Mouse (Mus musculus) midbrain, embryonic 13.5 days (tissue): ENCODE data around the gene Csf1. TPM values are rescaled to one million over a fixed set of nuclear protein-coding genes. Genes with fewer than 3 reads are reported as not detected.
"Not testable (repeated sequence)": the region's sequence is repeated elsewhere in the genome, so short reads cannot be mapped to it uniquely, and the experiment has no call there.

ENCODE experiments used
- ATAC-seq: fragments of 200-750 bp; cut with Nextera tagmentation; 2 replicates; pipeline ENCODE4 v1.8.0; 2017; ENCODE audit warnings: mild to moderate bottlenecking, moderate TSS enrichment, moderate library complexity
- H3K27ac ChIP-seq: fragments of 300-500 bp; sonication (generic); 2 replicates; pipeline ENCODE4 v1.5.1; 2015; ENCODE audit warnings: inconsistent platforms, mild to moderate bottlenecking, moderate library complexity
- H3K27me3 ChIP-seq: fragments of 300-500 bp; sonication (generic); 2 replicates; pipeline ENCODE4 v1.6.1; 2015; ENCODE audit warnings: mild to moderate bottlenecking, inconsistent platforms
- H3K36me3 ChIP-seq: fragments of 300-500 bp; sonication (generic); 2 replicates; pipeline ENCODE4 v1.6.1; 2015; ENCODE audit warnings: mild to moderate bottlenecking, inconsistent platforms
- H3K4me1 ChIP-seq: fragments of 300-500 bp; sonication (generic); replicated peaks from 2 replicates; pipeline ENCODE4 v1.6.1; 2015; ENCODE audit warnings: inconsistent platforms
- H3K4me2 ChIP-seq: fragments of 300-500 bp; sonication (generic); replicated peaks from 2 replicates; pipeline ENCODE4 v1.6.1; 2015; ENCODE audit warnings: moderate library complexity, mild to moderate bottlenecking, inconsistent platforms
- H3K4me3 ChIP-seq: fragments of 300-500 bp; sonication (generic); replicated peaks from 2 replicates; pipeline ENCODE4 v1.5.1; 2015; ENCODE audit warnings: mild to moderate bottlenecking, inconsistent platforms
- H3K9ac ChIP-seq: fragments of 300-500 bp; sonication (generic); replicated peaks from 2 replicates; pipeline ENCODE4 v1.6.1; 2015; ENCODE audit warnings: mild to moderate bottlenecking, inconsistent platforms
- H3K9me3 ChIP-seq: fragments of 300-500 bp; sonication (generic); 2 replicates; pipeline ENCODE4 v1.6.1; 2016; ENCODE audit warnings: mild to moderate bottlenecking, inconsistent platforms
- WGBS: fragments of 180-500 bp; shearing (Covaris S2); methylation state at CpG from one replicate; pipeline ENCODE4 v1.1.7; 2015; 5-methylcytosine and 5-hydroxymethylcytosine counted together
- polyA plus RNA-seq: library from polyadenylated mRNA; unstranded; fragments of >200 nt; fragmentation: Nextera tagmentation; extraction: Ambion mirVana; gene quantifications from 2 replicates; pipeline ENCODE4 v1.2.1, GENCODE M21; 2015

The Csf1 gene
- polyA plus RNA-seq, 1 experiment from 2014 or later, result 5.3 TPM

DNA sequence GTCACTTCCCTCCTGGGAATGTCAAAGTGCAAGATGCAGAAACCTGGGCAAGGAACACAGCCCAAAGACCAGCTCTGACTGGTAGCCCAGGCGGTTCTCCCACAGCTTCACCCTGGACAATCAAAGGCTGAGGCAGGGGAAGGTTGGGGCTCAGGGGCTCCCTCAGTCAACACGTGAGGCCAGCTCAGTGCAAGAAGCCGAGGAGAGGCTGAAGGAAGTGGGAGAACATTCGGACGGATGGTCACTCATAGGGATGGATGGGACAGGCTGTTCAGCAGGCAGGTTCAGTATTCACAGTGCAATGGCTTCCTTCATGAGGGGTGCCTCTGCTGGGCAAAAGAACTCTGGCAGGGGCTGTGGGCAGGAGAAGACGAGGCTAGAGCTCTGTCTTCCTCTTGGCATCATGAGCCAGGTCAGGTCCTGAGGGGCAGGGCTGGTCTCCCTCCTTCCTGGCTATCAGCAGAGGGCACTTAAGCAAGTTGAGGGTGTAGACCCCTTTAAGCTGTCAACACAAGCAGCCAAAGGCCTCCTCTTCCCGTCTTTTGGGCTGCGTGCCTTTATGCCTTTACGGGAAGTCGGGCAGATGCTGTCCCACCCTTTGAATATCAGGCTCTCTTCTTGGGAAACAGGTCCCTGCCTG is 18.1 kb downstream of the Csf1 start:
- Histone ChIP-seq H3K9me3 (no peaks in the 10 kb centered on the region), H3K9ac (no peak overlapping the region), H3K4me3 (no peak overlapping the region), H3K27ac (no peak overlapping the region), H3K4me1 (peaks cover 29% of the 10 kb centered on the region), H3K27me3 (no peaks in the 10 kb centered on the region), H3K36me3 (peaks cover 9% of the 10 kb centered on the region), H3K4me2 (no peak overlapping the region)
- ATAC-seq, result no peak
- 94% methylated on average over 10 of the region's 10 CpGs for WGBS

DNA sequence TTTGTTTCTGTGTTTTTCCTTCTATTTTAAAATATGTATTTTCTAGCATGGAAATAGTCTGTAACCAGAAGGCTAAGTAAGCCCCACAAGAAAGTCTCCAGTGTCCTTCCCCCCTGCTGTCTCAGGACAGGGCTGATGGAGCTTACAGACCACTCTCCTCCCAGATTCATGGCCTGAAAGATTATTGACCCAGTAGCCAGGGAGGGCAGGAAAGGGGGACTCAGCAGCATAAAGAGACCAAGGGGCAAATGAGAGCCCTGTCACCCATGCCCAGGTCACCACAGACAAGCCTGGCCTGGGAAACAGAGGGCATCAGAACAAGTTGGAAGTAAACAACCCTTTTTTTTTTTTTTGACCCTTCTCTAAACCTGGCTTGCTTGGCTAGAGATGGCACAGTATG is 18.9 kb downstream of the Csf1 start:
- Histone ChIP-seq H3K4me3 (no peak overlapping the region), H3K4me1 (peaks cover 29% of the 10 kb centered on the region), H3K9me3 (no peaks in the 10 kb centered on the region), H3K9ac (0 out of 2 replicates have a peak overlapping the region, but pooled peaks have one; percentile 36), H3K27me3 (no peaks in the 10 kb centered on the region), H3K4me2 (no peak overlapping the region), H3K27ac (peak overlapping the region; percentile 74), H3K36me3 (peaks cover 6% of the 10 kb centered on the region; the same call in 1 of the 2 replicates)
- no peak for ATAC-seq

DNA sequence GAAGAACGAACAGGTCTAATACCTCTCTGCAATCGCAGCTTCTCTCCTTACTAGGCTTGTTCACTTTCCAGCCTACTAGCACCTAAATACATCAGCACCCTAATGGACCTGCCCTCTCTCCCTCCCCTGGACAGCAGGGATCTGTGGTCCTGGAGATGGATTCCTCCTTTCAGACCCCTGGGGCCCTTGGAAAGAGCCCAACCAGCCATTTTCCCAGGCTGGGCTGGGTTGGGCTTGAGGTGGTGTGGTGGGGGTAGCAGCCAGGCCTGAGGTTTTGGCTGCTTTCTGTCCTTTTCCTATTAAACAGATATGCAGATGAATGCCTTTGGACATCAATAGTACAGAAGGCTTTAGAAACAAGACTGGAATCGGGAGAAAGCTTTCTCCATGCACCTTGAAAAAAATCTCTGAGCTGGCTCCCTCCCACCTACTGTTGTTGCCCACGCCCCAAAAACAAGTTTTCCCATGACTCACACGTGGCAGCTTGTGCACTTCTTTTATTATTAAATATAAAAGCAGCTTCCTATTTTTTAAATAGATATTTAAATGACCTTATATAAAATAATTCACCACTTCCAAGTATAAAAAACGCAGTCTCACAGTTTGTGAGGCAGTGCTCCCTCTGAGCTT is 19.6 kb downstream of the Csf1 start:
- Histone ChIP-seq H3K27ac (peak overlapping the region; percentile 74), H3K9me3 (no peaks in the 10 kb centered on the region), H3K4me2 (no peak overlapping the region; the same call in 1 of the 2 replicates), H3K4me3 (no peak overlapping the region), H3K36me3 (peaks cover 6% of the 10 kb centered on the region; the same call in 1 of the 2 replicates), H3K9ac (0 out of 2 replicates have a peak overlapping the region, but pooled peaks have one; percentile 39), H3K27me3 (no peaks in the 10 kb centered on the region), H3K4me1 (peaks cover 29% of the 10 kb centered on the region)
- WGBS, result 4% methylated on average over 6 of the region's 6 CpGs
- ATAC-seq, result peak; percentile 89

DNA sequence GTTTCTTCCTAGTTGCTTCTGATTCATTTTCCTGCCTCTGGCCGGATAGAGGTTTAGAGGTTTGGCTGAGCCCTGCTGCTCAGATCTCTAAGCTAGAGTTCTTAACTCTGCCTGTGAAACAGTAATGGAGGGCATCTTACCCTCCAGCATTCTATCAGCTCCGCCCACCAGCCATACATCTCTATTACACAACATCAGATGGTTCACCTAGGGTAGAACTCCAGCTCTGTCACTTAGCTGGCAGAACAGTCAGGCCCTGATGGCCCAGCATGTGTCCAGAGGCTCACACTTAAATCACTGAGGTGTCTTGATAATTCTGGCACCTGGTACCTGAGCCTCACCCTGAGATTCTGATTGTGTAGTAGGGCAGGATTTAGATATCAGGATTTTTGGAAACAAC is 20.3 kb downstream of the Csf1 start:
- H3K9me3 ChIP-seq, result no peaks in the 10 kb centered on the region
- peak; percentile 17; the same call in 1 of the 2 replicates for ATAC-seq
- H3K4me2 ChIP-seq, result no peak overlapping the region
- H3K4me1 ChIP-seq, result peaks cover 29% of the 10 kb centered on the region
- no peak overlapping the region for H3K27ac ChIP-seq
- no peak overlapping the region for H3K4me3 ChIP-seq
- peaks cover 6% of the 10 kb centered on the region; the same call in 1 of the 2 replicates for H3K36me3 ChIP-seq
- 75% methylated on average over 2 of the region's 2 CpGs for WGBS
- no peak overlapping the region for H3K9ac ChIP-seq
- H3K27me3 ChIP-seq, result no peaks in the 10 kb centered on the region

DNA sequence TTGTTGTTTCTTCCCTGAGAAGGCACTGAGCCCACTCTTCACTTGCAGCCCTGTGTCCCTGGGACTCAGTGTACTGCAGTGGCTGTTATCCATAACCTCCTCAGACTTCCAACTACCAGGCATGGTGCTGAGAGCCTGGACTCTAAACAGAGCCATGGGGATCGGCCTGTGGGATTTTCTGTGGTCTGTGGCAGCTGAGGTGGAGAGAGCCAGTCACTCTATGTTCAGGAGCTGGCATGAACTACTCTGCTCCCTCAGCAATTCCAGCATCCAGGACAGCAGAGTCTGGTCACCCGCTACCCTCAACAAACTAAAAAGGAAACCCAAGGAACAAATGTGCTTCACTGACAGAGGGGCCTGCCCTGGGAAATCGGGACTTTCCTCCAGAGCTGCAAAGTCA is 20.8 kb downstream of the Csf1 start:
- Histone ChIP-seq H3K4me3 (no peak overlapping the region), H3K27me3 (no peaks in the 10 kb centered on the region), H3K9me3 (no peaks in the 10 kb centered on the region), H3K27ac (no peak overlapping the region), H3K4me2 (no peak overlapping the region), H3K36me3 (peaks cover 6% of the 10 kb centered on the region; the same call in 1 of the 2 replicates), H3K9ac (no peak overlapping the region), H3K4me1 (peaks cover 29% of the 10 kb centered on the region)
- ATAC-seq, result no peak
- 91% methylated on average over 3 of the region's 3 CpGs for WGBS

DNA sequence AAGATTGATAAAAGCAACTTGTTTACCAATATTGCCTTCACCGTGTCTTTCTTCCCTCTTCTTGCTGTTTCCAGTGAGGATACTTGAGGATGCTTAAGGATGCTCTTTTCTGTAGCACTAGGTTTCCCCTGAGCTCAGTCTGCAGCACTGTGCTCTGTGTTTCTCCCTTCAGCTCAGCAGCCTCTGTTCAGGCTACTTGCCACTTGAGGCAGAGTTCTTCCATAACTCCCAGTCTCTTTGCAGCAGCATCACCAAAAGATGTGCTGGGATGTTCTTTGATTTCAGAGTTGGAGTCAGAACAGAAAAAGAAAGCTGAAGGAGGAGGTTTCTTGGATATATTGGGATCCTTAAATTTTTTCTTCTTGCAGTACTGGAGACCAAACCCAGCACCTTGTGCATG is 21.6 kb downstream of the Csf1 start:
- H3K4me2 ChIP-seq, result no peak overlapping the region
- H3K27me3 ChIP-seq, result no peaks in the 10 kb centered on the region
- H3K27ac ChIP-seq, result no peak overlapping the region
- H3K9ac ChIP-seq, result no peak overlapping the region
- H3K4me1 ChIP-seq, result peaks cover 29% of the 10 kb centered on the region
- no peak for ATAC-seq
- peaks cover 6% of the 10 kb centered on the region; the same call in 1 of the 2 replicates for H3K36me3 ChIP-seq
- H3K9me3 ChIP-seq, result no peaks in the 10 kb centered on the region
- WGBS, result 83% methylated on average over 1 of the region's 1 CpGs
- H3K4me3 ChIP-seq, result no peak overlapping the region

DNA sequence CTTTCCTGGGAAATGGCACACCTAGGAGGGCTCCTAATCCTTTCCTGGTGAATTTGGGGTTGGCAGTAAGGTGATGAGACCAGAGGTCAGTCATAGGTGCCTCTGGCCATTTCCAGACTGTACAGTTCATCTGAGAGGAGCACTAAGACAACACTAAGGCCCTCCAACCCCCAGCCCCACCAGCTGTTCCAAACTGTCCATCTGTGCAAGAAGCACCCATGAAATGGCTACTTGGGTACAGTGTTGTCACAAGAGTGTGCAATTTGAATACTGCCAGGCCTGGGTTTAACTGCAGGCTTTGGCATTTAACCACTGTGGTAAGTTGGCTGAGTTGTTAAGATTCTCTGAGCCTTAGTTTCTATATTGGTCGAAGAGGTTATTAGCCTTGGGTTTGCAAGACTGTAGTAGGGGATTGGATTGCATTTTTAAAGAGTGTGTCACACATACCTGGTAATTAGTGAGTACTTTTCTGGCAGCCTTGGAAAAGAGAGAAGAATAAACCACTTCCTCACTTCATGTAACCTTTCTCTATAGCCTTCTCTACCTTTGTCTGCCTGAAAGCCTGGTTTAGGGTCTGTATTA is 22.6 kb downstream of the Csf1 start:
- Histone ChIP-seq H3K9me3 (no peaks in the 10 kb centered on the region), H3K27me3 (no peaks in the 10 kb centered on the region), H3K36me3 (peaks cover 4% of the 10 kb centered on the region; the same call in 1 of the 2 replicates), H3K4me3 (no peak overlapping the region), H3K9ac (no peak overlapping the region), H3K4me1 (peaks cover 29% of the 10 kb centered on the region), H3K27ac (no peak overlapping the region), H3K4me2 (no peak overlapping the region)
- 85% methylated on average over 1 of the region's 1 CpGs for WGBS
- no peak for ATAC-seq

DNA sequence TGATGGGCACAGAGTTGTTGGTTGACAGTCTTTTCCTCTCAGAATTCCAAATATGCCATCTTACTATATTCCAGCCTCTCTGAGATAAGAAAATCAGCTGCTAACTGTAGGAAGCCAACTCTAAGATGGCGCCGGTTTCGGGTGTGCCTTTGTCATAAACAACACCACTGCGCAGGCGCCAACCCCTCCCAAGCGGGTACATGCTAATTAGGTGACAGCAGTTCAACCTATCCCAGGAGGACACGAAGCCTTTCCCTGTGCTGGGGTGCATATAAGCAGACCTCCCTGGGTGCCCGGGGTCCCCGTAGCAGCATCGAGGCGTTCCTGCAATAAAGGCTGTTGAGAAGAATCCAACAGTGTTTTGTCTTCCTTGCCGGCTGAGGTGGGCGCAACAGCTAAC is 24.6 kb downstream of the Csf1 start:
- not testable (repeated sequence) for H3K36me3 ChIP-seq, H3K27ac ChIP-seq, H3K4me1 ChIP-seq, H3K4me2 ChIP-seq, H3K4me3 ChIP-seq, ATAC-seq, H3K9me3 ChIP-seq, H3K27me3 ChIP-seq, H3K9ac ChIP-seq
- 94% methylated on average over 13 of the region's 13 CpGs for WGBS

DNA sequence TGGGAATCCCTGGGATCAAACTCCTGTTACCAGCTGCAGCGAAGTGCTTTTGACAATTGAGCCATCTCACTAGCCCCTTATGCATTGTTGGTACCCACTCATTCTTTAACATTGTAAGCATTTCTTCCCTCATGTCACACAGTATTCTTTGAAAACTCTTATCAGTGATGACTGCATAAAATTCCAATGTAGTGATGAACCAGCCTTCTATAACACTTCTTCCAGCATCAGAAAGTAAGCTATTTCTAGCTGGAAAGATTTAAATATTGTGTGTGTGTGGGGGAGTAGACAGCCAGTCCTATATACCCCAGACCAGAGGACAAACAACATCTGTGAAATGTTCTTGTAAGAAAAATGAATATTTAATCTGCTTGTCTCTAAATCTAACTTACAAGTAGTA is 26.9 kb downstream of the Csf1 start:
- Histone ChIP-seq H3K4me3 (no peak overlapping the region), H3K36me3 (no peaks in the 10 kb centered on the region), H3K9ac (no peak overlapping the region), H3K9me3 (no peaks in the 10 kb centered on the region), H3K27ac (no peak overlapping the region), H3K4me1 (no peaks in the 10 kb centered on the region), H3K4me2 (no peak overlapping the region), H3K27me3 (no peaks in the 10 kb centered on the region)
- WGBS, result 87% methylated on average over 1 of the region's 1 CpGs
- no peak for ATAC-seq

DNA sequence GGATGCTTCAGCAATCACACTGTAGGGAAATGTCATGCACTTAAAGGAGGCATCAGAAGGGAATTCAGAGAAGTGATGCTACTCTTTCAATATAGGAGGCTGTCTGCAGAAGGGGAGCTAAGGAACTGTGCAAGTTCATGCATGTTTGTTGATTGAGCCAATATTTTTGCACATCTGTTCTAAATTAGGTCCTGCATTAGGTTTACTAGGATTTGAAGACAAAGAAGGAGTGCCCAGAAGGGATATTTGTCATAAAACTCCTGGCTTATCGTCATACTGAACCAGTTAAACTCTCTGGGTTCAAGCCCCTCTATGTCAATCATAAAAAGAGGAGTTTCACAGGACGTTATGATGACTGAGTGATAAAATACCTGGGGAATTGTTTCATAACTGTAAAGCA is 30.0 kb downstream of the Csf1 start:
- Histone ChIP-seq H3K4me3 (no peak overlapping the region), H3K27ac (no peak overlapping the region), H3K4me2 (no peak overlapping the region), H3K36me3 (no peaks in the 10 kb centered on the region), H3K27me3 (no peaks in the 10 kb centered on the region), H3K4me1 (no peaks in the 10 kb centered on the region), H3K9ac (no peak overlapping the region), H3K9me3 (no peaks in the 10 kb centered on the region)
- no peak for ATAC-seq
- 89% methylated on average over 2 of the region's 2 CpGs for WGBS

DNA sequence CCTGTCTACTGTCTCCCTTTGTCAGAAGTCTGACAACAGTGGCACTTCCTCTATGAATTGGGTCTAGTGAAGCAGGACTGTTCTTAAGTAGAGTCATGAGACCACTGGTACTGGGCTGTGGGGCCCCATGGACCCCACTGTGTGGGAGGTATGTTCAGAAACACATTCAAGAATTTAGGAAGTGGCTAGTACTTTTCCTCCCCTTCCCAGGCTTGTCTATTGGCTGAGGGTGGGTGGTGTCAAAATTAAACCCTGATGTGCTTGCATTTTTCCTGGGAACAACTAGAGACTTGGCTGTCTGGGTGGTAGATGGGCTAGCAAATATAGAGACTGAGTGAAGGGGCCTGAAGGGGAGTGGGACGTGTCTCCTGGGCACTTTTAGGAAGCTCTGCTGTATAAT is 31.8 kb downstream of the Csf1 start:
- 83% methylated on average over 1 of the region's 1 CpGs for WGBS
- Histone ChIP-seq H3K9me3 (no peaks in the 10 kb centered on the region), H3K36me3 (no peaks in the 10 kb centered on the region), H3K27me3 (no peaks in the 10 kb centered on the region), H3K27ac (no peak overlapping the region), H3K4me2 (no peak overlapping the region), H3K4me3 (no peak overlapping the region), H3K4me1 (no peaks in the 10 kb centered on the region), H3K9ac (no peak overlapping the region)
- ATAC-seq, result no peak

DNA sequence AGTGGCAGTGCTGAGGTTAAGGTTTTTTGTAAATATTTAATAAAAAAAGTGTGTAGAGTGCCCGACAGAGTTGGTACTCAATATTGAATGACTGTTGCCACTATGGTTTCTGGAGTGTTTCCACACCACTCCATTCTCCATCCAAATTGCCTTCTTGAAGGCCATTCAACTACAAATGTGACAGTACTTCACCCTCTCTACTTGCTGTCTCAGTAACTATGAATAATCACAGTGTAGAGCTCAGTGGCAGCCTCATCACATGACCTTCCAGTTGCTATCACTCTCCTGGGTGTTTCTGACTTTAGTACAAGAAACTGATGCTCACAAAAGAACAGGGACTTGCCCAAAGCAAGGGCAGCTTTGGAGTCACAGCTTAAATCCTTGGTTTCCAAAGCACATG is 44.3 kb downstream of the Csf1 start:
- H3K36me3 ChIP-seq, result no peaks in the 10 kb centered on the region
- no peak overlapping the region for H3K27ac ChIP-seq
- no peak overlapping the region for H3K4me2 ChIP-seq
- ATAC-seq, result no peak
- H3K27me3 ChIP-seq, result no peaks in the 10 kb centered on the region
- H3K9ac ChIP-seq, result no peak overlapping the region
- WGBS, result 80% methylated on average over 1 of the region's 1 CpGs
- H3K4me1 ChIP-seq, result no peaks in the 10 kb centered on the region
- H3K4me3 ChIP-seq, result no peak overlapping the region
- no peaks in the 10 kb centered on the region for H3K9me3 ChIP-seq
